Mouse (Mus musculus) heart, embryonic 14.5 days (tissue): ENCODE data around the gene Igsf23. TPM values are rescaled to one million over a fixed set of nuclear protein-coding genes. Genes with fewer than 3 reads are reported as not detected.
"Not testable (repeated sequence)": the region's sequence is repeated elsewhere in the genome, so short reads cannot be mapped to it uniquely, and the experiment has no call there.

Experiments used
- ATAC-seq: fragments of 200-750 bp; cut with Nextera tagmentation; 2 replicates; pipeline ENCODE4 v1.8.0; 2017; ENCODE audit warnings: low read depth, moderate TSS enrichment; ENCODE audit not compliant: insufficient number of reproducible peaks, insufficient read depth, low FRiP score
- H3K27ac ChIP-seq, 2 experiments: fragments of 200-500 bp in 1 of 2; fragments of 300-500 bp in 1 of 2; sonication (generic) in 1 of 2; replicated peaks in 1 of 2; 2 replicates each; pipeline ENCODE4 v1.5.1; 2012 to 2014; ENCODE audit warnings: low read depth in 2 of 2, low read length in 2 of 2, control low read depth in 1 of 2, mild to moderate bottlenecking in 1 of 2, mixed read lengths in 1 of 2; ENCODE audit not compliant: control insufficient read depth in 1 of 2, insufficient read depth in 1 of 2
- H3K27me3 ChIP-seq: fragments of 300-500 bp; sonication (generic); 2 replicates; pipeline ENCODE4 v1.6.1; 2014; ENCODE audit warnings: mild to moderate bottlenecking, low read length, control low read depth; ENCODE audit not compliant: control insufficient read depth, insufficient read depth
- H3K36me3 ChIP-seq: fragments of 300-500 bp; sonication (generic); 2 replicates; pipeline ENCODE4 v1.6.1; 2014; ENCODE audit warnings: mild to moderate bottlenecking, control low read depth, low read length, mixed read lengths; ENCODE audit not compliant: control insufficient read depth, insufficient read depth
- H3K4me1 ChIP-seq, 2 experiments: fragments of 200-500 bp in 1 of 2; fragments of 300-500 bp in 1 of 2; sonication (generic) in 1 of 2; 2 replicates each; pipeline ENCODE4 v1.6.1; 2012 to 2014; ENCODE audit warnings: low read length in 2 of 2, control low read depth in 1 of 2, mixed read lengths in 1 of 2; ENCODE audit not compliant: control insufficient read depth in 2 of 2, insufficient read depth in 2 of 2
- H3K4me2 ChIP-seq: fragments of 300-500 bp; sonication (generic); 2 replicates; pipeline ENCODE4 v1.6.1; 2014; ENCODE audit warnings: mild to moderate bottlenecking, low read length
- H3K4me3 ChIP-seq, 2 experiments: fragments of 200-500 bp in 1 of 2; fragments of 300-500 bp in 1 of 2; sonication (generic) in 1 of 2; 2 replicates each; pipeline ENCODE4 v1.5.1; 2012 to 2014; ENCODE audit warnings: low read length in 2 of 2, mild to moderate bottlenecking in 2 of 2, control low read depth in 1 of 2, low read depth in 1 of 2, moderate library complexity in 1 of 2; ENCODE audit not compliant: control insufficient read depth in 1 of 2, insufficient read depth in 1 of 2
- H3K9ac ChIP-seq: fragments of 300-500 bp; sonication (generic); 2 replicates; pipeline ENCODE4 v1.6.1; 2014; ENCODE audit warnings: mild to moderate bottlenecking, low read length
- H3K9me3 ChIP-seq: fragments of 300-500 bp; sonication (generic); 2 replicates; pipeline ENCODE4 v1.6.1; 2016; ENCODE audit warnings: low read length, control low read depth; ENCODE audit not compliant: control insufficient read depth
- WGBS: fragments of 180-500 bp; shearing (Covaris S2); extraction: QIAGEN DNeasy Blood & Tissue Kit; methylation state at CpG from one replicate; pipeline ENCODE4 v1.1.7; 2014; 5-methylcytosine and 5-hydroxymethylcytosine counted together
- polyA plus RNA-seq: library from polyadenylated mRNA; unstranded; fragments of >200 nt; fragmentation: Nextera tagmentation; extraction: Ambion mirVana; gene quantifications from 2 replicates; pipeline ENCODE4 v1.2.1, GENCODE M21; 2014

The Igsf23 gene
- polyA plus RNA-seq = 1.3 and 1.8 TPM in 2 replicates

DNA sequence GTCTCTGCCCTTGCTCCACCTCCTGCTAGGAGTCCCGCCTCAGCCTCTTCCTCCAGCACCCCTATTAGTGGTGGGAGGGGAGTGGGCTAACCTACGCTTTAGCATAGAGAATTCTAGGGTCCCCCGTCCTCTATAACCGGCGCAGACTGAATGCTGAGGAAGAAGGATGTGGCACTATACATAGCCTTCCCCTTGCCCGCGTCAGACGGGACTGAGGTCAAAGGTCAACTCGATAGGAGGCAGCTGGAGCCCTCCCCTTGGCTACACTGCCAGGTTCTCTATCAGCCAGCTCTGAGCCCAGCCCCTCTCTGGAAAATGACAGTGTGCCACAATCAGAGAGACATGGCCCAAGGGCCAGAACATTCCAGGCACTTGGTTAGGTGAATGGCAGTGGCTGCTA, at the start of gene Igsf23:
Gene Igsf23, minus strand, starts transcription at position 168 of the 400 bp plus-strand sequence.
- ATAC-seq = peak; percentile 55; the same call in 1 of the 2 replicates
- Histone ChIP-seq H3K4me2 (no peak within 1 kb of the TSS), H3K4me3 (no peak within 1 kb of the TSS), H3K9me3 (no peaks in the 10 kb centered on the region), H3K27me3 (no peaks in the 10 kb centered on the region), H3K9ac (no peak within 1 kb of the TSS), H3K36me3 (no peaks in the 10 kb centered on the region), H3K4me1 (peaks cover 0 to 5% of the 10 kb centered on the region in 2 experiments; a peak in 2 of 4 replicates), H3K27ac (no peak within 1 kb of the TSS)
- WGBS = 25% methylated on average over 9 of the region's 9 CpGs

DNA sequence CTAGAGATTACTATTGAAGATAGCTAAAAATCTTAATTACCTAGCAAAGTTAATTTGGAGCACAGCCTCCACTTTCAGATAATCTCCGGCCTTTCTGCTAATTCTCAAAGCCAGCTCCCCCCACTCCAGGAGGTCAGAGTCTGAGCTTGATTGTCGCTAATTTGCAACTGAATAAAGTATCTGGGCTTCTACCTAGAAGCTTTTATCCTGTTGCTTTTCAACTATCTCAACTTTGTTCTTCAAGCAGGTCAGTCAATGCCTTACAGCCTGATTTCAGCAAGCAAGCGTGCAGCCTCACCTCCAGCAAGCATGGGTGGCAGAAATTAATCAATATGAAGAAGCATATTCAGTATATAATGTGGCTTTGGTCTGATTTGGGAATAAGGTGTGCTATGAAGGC, 46.2 kb upstream of the Igsf23 start:
- ATAC-seq, H3K4me3 ChIP-seq, H3K27ac ChIP-seq, H3K4me2 ChIP-seq, H3K9me3 ChIP-seq, H3K36me3 ChIP-seq, H3K27me3 ChIP-seq, H3K4me1 ChIP-seq, H3K9ac ChIP-seq: not testable (repeated sequence)
- 59% methylated on average over 3 of the region's 3 CpGs for WGBS

DNA sequence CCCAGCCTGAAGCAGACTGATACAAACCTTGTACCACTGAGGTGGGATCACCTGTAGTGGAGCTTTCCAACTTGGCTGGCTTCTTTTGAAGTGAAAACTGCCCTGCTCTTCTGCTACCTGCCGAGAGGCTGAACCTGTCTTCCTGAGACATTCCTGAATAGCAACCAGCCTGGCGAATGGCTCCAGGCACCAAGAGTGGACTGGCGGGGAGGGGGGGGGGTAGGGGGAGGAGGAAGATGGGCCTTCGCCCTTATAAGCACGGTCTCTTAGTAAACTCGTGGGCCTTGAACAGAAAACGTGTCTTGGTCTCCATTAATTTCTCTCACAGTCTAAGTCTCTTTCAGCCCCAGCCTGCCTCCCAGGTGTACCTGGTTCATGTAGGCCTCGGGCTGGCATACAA, 40.6 kb upstream of the Igsf23 start, which contains the start of gene Nlrp9b:
Gene Nlrp9b, plus strand, starts transcription at position 301 of the 400 bp plus-strand sequence.
- not testable (repeated sequence) for H3K36me3 ChIP-seq, H3K9me3 ChIP-seq, H3K9ac ChIP-seq, H3K4me3 ChIP-seq, H3K27me3 ChIP-seq, ATAC-seq, H3K27ac ChIP-seq, H3K4me2 ChIP-seq, H3K4me1 ChIP-seq
- 56% methylated on average over 8 of the region's 8 CpGs for WGBS

DNA sequence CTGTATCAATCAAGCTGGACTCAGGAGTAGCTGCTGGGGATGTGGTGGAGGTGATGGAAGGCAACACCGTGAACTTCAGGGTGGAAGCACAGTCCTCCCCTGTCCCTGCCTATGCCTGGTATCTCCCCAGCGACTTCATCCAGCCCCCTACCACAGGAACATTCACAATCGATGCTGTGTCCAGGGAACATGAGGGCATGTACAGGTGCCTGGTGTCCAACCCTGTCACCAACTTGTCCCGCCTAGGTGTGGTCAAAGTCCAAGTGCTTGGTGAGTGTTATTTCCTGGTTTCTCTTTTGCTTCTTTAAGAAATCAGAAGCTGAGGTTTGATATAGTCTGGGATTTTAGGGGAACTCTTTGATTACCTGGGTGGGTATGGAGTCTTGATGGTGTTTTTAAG, 21.0 kb upstream of the Igsf23 start:
- Histone ChIP-seq H3K9me3 (peaks cover 9% of the 10 kb centered on the region; the same call in 1 of the 2 replicates), H3K4me1 (no peaks in the 10 kb centered on the region), H3K4me2 (no peak overlapping the region), H3K4me3 (no peak overlapping the region), H3K9ac (no peak overlapping the region), H3K36me3 (no peaks in the 10 kb centered on the region), H3K27ac (no peak overlapping the region), H3K27me3 (no peaks in the 10 kb centered on the region)
- WGBS = 76% methylated on average over 4 of the region's 4 CpGs
- no peak for ATAC-seq

DNA sequence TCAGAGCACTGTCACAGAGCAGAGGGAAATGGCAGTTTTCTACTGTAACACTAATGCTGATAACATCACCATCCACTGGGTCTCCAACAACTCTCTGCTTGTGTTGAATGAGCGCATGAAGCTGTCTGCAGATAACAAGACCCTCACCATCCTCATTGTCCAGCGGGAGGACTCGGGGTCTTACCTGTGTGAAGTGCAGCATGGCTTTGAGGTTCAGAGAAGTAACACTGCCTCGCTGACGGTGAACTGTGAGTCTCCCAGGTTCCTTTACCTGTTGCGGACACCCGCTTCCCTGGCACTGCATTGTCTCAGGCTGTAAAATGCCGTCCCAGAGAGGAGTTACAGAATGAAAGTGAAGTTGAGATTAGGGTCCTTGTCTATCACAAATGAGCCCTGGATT, 19.6 kb upstream of the Igsf23 start:
- no peak for ATAC-seq
- no peaks in the 10 kb centered on the region for H3K36me3 ChIP-seq
- 86% methylated on average over 8 of the region's 8 CpGs for WGBS
- H3K9me3 ChIP-seq = peaks cover 9% of the 10 kb centered on the region; the same call in 1 of the 2 replicates
- H3K27ac ChIP-seq = no peak overlapping the region
- H3K4me2 ChIP-seq = no peak overlapping the region
- no peak overlapping the region for H3K9ac ChIP-seq
- H3K4me1 ChIP-seq = no peaks in the 10 kb centered on the region
- H3K4me3 ChIP-seq = no peak overlapping the region
- H3K27me3 ChIP-seq = no peaks in the 10 kb centered on the region

DNA sequence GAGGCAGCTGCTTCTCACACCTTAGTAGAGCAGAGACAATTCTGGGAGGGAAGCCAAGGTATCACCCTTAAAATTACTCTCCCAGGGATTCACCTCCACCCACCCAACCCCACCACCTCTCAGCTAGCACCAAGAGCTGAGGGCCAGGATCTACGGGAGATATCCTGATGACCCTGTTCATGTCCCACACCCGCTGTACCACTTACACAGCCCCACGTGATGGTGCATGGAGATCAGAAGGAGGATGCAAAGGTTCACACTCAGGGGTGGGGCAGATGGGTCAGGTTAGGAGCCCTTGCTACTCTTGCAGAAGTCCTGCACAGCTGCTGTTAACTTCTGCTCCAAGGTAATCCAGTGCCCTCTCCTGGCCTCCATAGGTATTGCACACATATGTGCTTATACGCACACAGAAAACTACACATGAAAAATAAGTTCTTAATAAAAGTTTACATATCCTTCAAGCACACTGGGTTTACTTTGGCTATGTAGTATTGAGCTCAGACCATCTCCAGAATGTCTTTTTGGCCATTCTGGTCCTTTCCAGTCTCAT, 19.1 kb upstream of the Igsf23 start:
- H3K27ac ChIP-seq = no peak overlapping the region
- H3K4me1 ChIP-seq = no peaks in the 10 kb centered on the region
- H3K27me3 ChIP-seq = no peaks in the 10 kb centered on the region
- ATAC-seq = no peak
- H3K9ac ChIP-seq = no peak overlapping the region
- no peaks in the 10 kb centered on the region for H3K36me3 ChIP-seq
- no peak overlapping the region for H3K4me3 ChIP-seq
- WGBS = 89% methylated on average over 4 of the region's 4 CpGs
- no peak overlapping the region for H3K4me2 ChIP-seq
- H3K9me3 ChIP-seq = peaks cover 9% of the 10 kb centered on the region; the same call in 1 of the 2 replicates

DNA sequence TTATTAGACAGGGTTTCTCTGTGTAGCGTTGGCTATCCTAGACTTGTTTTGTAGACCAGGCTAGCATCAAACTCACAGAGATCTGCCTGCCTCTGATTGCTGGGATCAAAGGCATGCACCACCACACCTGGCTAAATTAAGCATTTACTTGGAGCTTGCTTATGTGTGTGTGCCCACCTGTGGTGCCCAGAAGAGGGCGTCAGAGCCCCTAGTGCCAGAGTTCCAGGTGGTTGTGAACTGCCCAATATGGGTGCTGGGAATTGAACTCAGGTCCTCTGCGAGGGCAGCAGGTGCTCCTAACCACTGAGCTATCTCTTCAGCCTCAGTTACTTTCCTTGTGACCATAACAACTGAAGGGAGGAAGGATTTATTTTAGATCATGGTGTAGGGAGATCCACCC, 18.6 kb upstream of the Igsf23 start:
- H3K4me2 ChIP-seq = no peak overlapping the region
- no peak overlapping the region for H3K9ac ChIP-seq
- H3K9me3 ChIP-seq = peaks cover 9% of the 10 kb centered on the region; the same call in 1 of the 2 replicates
- no peaks in the 10 kb centered on the region for H3K27me3 ChIP-seq
- WGBS = 66% methylated on average over 3 of the region's 3 CpGs
- no peak for ATAC-seq
- H3K36me3 ChIP-seq = no peaks in the 10 kb centered on the region
- no peak overlapping the region for H3K27ac ChIP-seq
- H3K4me3 ChIP-seq = no peak overlapping the region
- H3K4me1 ChIP-seq = no peaks in the 10 kb centered on the region
